Mouse (Mus musculus) liver, embryonic 14.5 days (tissue): ENCODE data around the gene Npcd.
A peak's percentile ranks its signal among the peaks of the same experiment; 100 is the strongest.

ENCODE experiments used
- CTCF ChIP-seq: IDR thresholded peaks from 2 replicates; pipeline ENCODE4 v1.5.1; 2016; ENCODE audit warnings: antibody characterized with exemption, low read depth, control low read depth
- EP300 ChIP-seq: IDR thresholded peaks from 2 replicates; pipeline ENCODE4 v1.6.1; 2016; ENCODE audit warnings: antibody characterized with exemption, low read depth

DNA sequence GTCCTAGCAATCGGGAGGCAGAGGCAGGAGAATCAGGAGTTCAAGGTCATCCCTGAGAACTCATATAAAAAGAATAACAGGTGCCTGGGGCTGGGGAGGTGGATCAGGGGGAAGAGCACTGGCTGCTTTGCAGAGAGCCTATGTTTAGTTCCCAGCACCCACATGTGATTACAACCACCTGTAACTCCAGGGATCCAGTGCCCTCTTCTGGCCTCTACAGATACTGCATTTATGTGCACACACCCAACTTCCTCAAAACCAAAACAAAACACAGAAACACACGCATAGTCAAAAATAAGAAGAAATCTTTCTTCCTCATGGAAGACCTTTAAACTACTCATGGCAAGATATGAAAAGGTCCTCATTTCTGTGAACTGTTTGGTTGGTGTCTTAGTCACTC is 16.1 kb upstream of the Npcd start:
- peak; percentile 12; the same call in 1 of the 2 replicates for TF ChIP-seq CTCF
- TF ChIP-seq EP300, result no peak
